Mouse (Mus musculus): ENCODE data around the gene Dnah12. TPM values are rescaled to one million over a fixed set of nuclear protein-coding genes. Genes with fewer than 3 reads are reported as not detected.

The Dnah12 gene
- polyA plus RNA-seq, 1 experiment, result not detected

GRCm38 (mm10) chr14:26853053-26853452, 160.0 kb downstream of the Dnah12 start:
- TF ChIP-seq TAL1 (IDR thresholded peaks at IDR 0.05; ENCODE audit: low read length), result no peak
- TF ChIP-seq GATA1 (IDR thresholded peaks at IDR 0.05; ENCODE audit: low read length), result no peak
- H3K4me1 ChIP-seq (ENCODE audit: control insufficient read depth), result no peaks in the 10 kb centered on the region

GRCm38 (mm10) chr14:26854066-26854465, 161.0 kb downstream of the Dnah12 start:
- Histone ChIP-seq H3K36me3 (ENCODE audit: control insufficient read depth) (no peaks in the 10 kb centered on the region), H3K4me3 (replicated peaks) (no peak overlapping the region)
- TF ChIP-seq TAL1 (IDR thresholded peaks at IDR 0.05; ENCODE audit: low read length) (no peak), GATA1 (IDR thresholded peaks at IDR 0.05; ENCODE audit: low read length) (no peak)

More at GRCm38 (mm10) chr14:26853053-26853452, 160.0 kb downstream of the Dnah12 start:
- no peak overlapping the region for H3K4me3 ChIP-seq (replicated peaks)
- H3K36me3 ChIP-seq (ENCODE audit: control insufficient read depth), result no peaks in the 10 kb centered on the region
- H3K27me3 ChIP-seq (ENCODE audit: control insufficient read depth), result no peaks in the 10 kb centered on the region
- no peaks in the 10 kb centered on the region for H3K9me3 ChIP-seq (ENCODE audit: control insufficient read depth, low read length)

GRCm38 (mm10) chr14:26858364-26858763, 165.3 kb downstream of the Dnah12 start:
- TF ChIP-seq TAL1 (IDR thresholded peaks at IDR 0.05; ENCODE audit: low read length), result no peak
- TF ChIP-seq GATA1 (IDR thresholded peaks at IDR 0.05; ENCODE audit: low read length), result no peak
- Histone ChIP-seq H3K27me3 (ENCODE audit: control insufficient read depth) (no peaks in the 10 kb centered on the region), H3K4me3 (replicated peaks) (no peak overlapping the region), H3K36me3 (ENCODE audit: control insufficient read depth) (no peaks in the 10 kb centered on the region), H3K4me1 (ENCODE audit: control insufficient read depth) (no peaks in the 10 kb centered on the region), H3K9me3 (ENCODE audit: control insufficient read depth, low read length) (no peaks in the 10 kb centered on the region)

More at GRCm38 (mm10) chr14:26854066-26854465, 161.0 kb downstream of the Dnah12 start:
- no peaks in the 10 kb centered on the region for H3K4me1 ChIP-seq (ENCODE audit: control insufficient read depth)
- no peaks in the 10 kb centered on the region for H3K9me3 ChIP-seq (ENCODE audit: control insufficient read depth, low read length)
- no peaks in the 10 kb centered on the region for H3K27me3 ChIP-seq (ENCODE audit: control insufficient read depth)

- no peaks in the 10 kb centered on the region for H3K4me1 ChIP-seq (ENCODE audit: control insufficient read depth)
- H3K9me3 ChIP-seq (ENCODE audit: control insufficient read depth, low read length), result no peaks in the 10 kb centered on the region
- no peaks in the 10 kb centered on the region for H3K27me3 ChIP-seq (ENCODE audit: control insufficient read depth)
- H3K36me3 ChIP-seq (ENCODE audit: control insufficient read depth), result no peaks in the 10 kb centered on the region
- H3K4me3 ChIP-seq (replicated peaks), result no peak overlapping the region
- TF ChIP-seq TAL1 (IDR thresholded peaks at IDR 0.05; ENCODE audit: low read length) (no peak), GATA1 (IDR thresholded peaks at IDR 0.05; ENCODE audit: low read length) (no peak)
Measured at GRCm38 (mm10) chr14:26859024-26859423, 165.9 kb downstream of the Dnah12 start.

DNA sequence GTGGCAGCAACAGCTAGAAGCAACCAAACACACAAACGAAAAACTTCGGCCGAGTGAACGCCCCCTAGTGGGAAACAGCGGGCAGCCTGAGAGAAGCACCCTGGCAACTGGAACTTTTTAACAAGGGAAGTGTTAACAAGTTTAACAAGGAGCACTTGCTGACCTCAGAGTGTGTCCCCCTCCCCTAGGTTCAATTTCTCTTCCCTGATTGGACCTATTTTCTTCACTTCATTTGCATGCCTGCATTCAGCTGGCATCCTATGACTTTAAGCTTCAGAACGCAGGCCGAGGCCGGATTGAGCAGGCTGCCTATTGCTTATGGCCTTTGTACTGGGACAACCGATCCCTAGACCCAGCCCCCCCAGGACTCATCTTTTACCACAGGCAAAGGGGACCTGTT, 174.3 kb downstream of the Dnah12 start:
- no peaks in the 10 kb centered on the region for H3K9me3 ChIP-seq (ENCODE audit: control insufficient read depth, low read length)
- H3K4me1 ChIP-seq (ENCODE audit: control insufficient read depth), result no peaks in the 10 kb centered on the region
- no peaks in the 10 kb centered on the region for H3K27me3 ChIP-seq (ENCODE audit: control insufficient read depth)
- TF ChIP-seq TAL1 (IDR thresholded peaks at IDR 0.05; ENCODE audit: low read length), result no peak
- no peak for TF ChIP-seq GATA1 (IDR thresholded peaks at IDR 0.05; ENCODE audit: low read length)
- no peak overlapping the region for H3K4me3 ChIP-seq (replicated peaks)
- no peaks in the 10 kb centered on the region for H3K36me3 ChIP-seq (ENCODE audit: control insufficient read depth)

DNA sequence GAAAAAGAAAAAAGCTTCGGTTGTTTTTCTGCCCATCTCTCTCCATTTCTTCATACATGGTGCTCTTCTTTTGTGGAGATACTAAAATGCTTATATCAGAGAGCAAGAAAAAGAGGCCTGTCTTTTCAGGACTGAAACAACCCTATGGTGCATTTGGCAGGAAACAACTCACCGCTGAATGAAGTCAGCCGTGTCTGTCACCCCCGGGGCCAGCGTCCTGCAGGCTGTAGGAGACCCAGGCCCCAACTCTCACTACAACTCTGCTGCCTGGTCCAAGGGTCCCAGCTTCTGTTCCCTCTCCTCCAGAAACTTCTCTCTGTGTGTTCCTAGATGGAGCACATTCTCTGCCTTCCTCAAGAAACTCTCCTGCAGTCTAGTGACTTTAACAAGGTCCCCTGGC, 175.2 kb downstream of the Dnah12 start:
- Histone ChIP-seq H3K9me3 (ENCODE audit: control insufficient read depth, low read length) (no peaks in the 10 kb centered on the region), H3K36me3 (ENCODE audit: control insufficient read depth) (no peaks in the 10 kb centered on the region), H3K4me1 (ENCODE audit: control insufficient read depth) (no peaks in the 10 kb centered on the region), H3K4me3 (replicated peaks) (no peak overlapping the region), H3K27me3 (ENCODE audit: control insufficient read depth) (no peaks in the 10 kb centered on the region)
- TF ChIP-seq TAL1 (IDR thresholded peaks at IDR 0.05; ENCODE audit: low read length) (no peak), GATA1 (IDR thresholded peaks at IDR 0.05; ENCODE audit: low read length) (no peak)

DNA sequence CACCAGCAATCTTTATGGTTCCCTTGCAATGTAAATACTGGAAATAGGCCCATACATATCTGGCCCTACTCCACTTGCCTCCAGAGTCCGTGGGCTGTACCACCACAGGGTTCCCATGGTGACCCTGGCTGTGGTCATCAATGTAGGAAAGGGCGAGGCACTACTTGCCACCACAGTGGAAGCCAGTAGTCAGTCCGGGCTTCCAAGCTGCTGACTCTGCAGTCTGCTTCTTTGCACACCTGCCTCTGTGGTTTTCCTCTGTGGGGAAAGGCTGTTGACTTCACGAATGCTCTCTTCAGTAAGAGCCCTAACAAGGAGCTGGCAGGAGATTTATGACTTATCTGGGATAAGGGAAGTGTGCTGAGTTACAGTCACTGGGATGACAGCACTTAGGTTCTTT, 185.7 kb downstream of the Dnah12 start:
- TF ChIP-seq GATA1 (IDR thresholded peaks at IDR 0.05; ENCODE audit: low read length) (no peak), TAL1 (IDR thresholded peaks at IDR 0.05; ENCODE audit: low read length) (no peak)
- Histone ChIP-seq H3K36me3 (ENCODE audit: control insufficient read depth) (no peaks in the 10 kb centered on the region), H3K4me3 (replicated peaks) (no peak overlapping the region), H3K9me3 (ENCODE audit: control insufficient read depth, low read length) (no peaks in the 10 kb centered on the region), H3K27me3 (ENCODE audit: control insufficient read depth) (no peaks in the 10 kb centered on the region), H3K4me1 (ENCODE audit: control insufficient read depth) (no peaks in the 10 kb centered on the region)

DNA sequence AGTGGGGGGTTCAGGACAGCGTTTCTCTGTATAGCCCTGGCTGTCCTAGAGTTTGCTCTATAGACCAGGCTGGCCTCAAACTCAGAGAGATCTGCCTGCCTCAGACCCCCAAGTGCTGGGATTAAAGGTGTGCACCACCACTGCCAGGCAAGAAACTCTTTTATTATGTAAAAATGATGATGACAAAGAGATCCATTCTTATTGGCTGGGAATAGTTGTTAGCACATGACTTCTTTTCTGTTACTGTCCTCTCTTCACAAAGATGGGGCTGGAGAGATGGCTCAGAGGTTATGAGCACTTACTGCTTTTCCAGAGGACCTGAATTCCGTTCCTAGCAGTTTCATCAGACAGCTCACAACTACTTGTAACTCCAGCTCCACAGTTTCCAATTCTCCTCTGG, 186.9 kb downstream of the Dnah12 start:
- H3K36me3 ChIP-seq (ENCODE audit: control insufficient read depth), result no peaks in the 10 kb centered on the region
- H3K9me3 ChIP-seq (ENCODE audit: control insufficient read depth, low read length), result no peaks in the 10 kb centered on the region
- no peak for TF ChIP-seq GATA1 (IDR thresholded peaks at IDR 0.05; ENCODE audit: low read length)
- TF ChIP-seq TAL1 (IDR thresholded peaks at IDR 0.05; ENCODE audit: low read length), result no peak

GRCm38 (mm10) chr14:26881700-26882099, 188.6 kb downstream of the Dnah12 start:
- Histone ChIP-seq H3K4me3 (replicated peaks) (no peak overlapping the region), H3K36me3 (ENCODE audit: control insufficient read depth) (no peaks in the 10 kb centered on the region), H3K9me3 (ENCODE audit: control insufficient read depth, low read length) (no peaks in the 10 kb centered on the region), H3K27me3 (ENCODE audit: control insufficient read depth) (no peaks in the 10 kb centered on the region), H3K4me1 (ENCODE audit: control insufficient read depth) (no peaks in the 10 kb centered on the region)
- TF ChIP-seq TAL1 (IDR thresholded peaks at IDR 0.05; ENCODE audit: low read length), result no peak
- no peak for TF ChIP-seq GATA1 (IDR thresholded peaks at IDR 0.05; ENCODE audit: low read length)

More for the DNA sequence above, 186.9 kb downstream of the Dnah12 start:
- Histone ChIP-seq H3K27me3 (ENCODE audit: control insufficient read depth) (no peaks in the 10 kb centered on the region), H3K4me1 (ENCODE audit: control insufficient read depth) (no peaks in the 10 kb centered on the region), H3K4me3 (replicated peaks) (no peak overlapping the region)

DNA sequence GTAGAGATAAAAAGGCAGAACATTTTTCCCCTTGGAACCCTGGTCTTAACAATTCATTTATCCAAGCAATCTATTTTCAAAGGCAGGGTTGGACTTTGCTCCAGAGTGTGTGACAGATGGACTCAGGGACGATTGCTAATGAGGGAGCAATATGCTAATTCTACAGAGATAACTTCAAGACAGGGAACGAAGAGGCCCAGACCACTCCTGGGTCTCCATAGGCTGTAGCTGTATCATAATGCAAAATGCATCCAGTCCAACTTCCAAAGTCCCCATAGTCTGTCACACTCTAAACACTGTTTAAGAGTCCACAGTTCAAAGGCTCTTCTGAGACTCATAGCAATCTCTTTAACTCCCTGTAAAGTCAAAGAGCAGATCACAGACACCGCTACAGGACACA, 194.2 kb downstream of the Dnah12 start:
- no peak overlapping the region for H3K4me3 ChIP-seq (replicated peaks)
- no peaks in the 10 kb centered on the region for H3K36me3 ChIP-seq (ENCODE audit: control insufficient read depth)
- TF ChIP-seq TAL1 (IDR thresholded peaks at IDR 0.05; ENCODE audit: low read length), result no peak
- no peak for TF ChIP-seq GATA1 (IDR thresholded peaks at IDR 0.05; ENCODE audit: low read length)
- H3K27me3 ChIP-seq (ENCODE audit: control insufficient read depth), result no peaks in the 10 kb centered on the region
- no peaks in the 10 kb centered on the region for H3K4me1 ChIP-seq (ENCODE audit: control insufficient read depth)
- no peaks in the 10 kb centered on the region for H3K9me3 ChIP-seq (ENCODE audit: control insufficient read depth, low read length)
